Comparison of ENCODE assay signal across 8 mouse cellular contexts in the genomic region with DNA sequence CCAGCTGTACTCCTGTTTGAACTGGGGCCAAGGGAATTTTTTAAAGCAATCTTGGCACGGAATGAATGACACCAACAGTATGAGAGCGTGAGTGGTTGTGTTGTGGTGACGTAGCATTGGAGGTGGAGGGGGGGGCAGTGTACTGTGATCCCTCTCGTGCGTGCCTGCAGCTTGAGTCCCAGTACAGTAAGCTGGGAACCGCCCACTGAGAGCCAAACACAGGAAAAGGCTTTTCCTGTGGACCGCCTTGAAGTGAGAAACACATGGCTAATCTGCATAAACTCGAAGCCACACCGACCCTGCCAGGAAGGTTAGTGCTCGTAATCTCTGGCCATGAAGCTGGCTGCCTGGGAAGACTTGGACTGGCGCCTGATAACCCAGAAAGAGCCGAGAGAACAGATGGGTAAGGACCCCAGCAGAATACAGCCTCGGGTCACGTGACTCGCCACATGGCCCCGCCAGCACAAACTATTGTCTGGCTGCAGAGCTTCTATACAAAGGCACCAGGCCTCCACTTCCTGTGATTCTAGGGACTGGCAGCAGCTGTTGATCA. TPM values are rescaled to one million over a fixed set of nuclear protein-coding genes. Genes with fewer than 3 reads are reported as not detected.
DNase-seq lines count a peak whose midpoint lies in the region; ATAC-seq lines count a peak whose summit lies in the region.

No protein-coding gene starts in this region.

- H3K4me3 ChIP-seq in heart, embryonic 13.5 days: peak overlapping the region; percentile 33
- peak overlapping the region; percentile 19; the same call in 1 of the 2 replicates for H3K4me3 ChIP-seq in liver, embryonic 11.5 days (ENCODE audit: low read depth, low read length)
- H3K4me3 ChIP-seq in stomach, embryonic 15.5 days (replicated peaks): peak overlapping the region; percentile 12; the same call in 1 of the 2 replicates

- ATAC-seq in erythroid progenitor cell, adult 5-6 weeks (replicated peaks; ENCODE audit: low FRiP score, poor library complexity, severe bottlenecking): peak; percentile 44
- ATAC-seq in heart, embryonic 13.5 days (ENCODE audit: extremely low read depth, insufficient number of reproducible peaks, low FRiP score, low TSS enrichment): peak; percentile 86
- peak; percentile 89 for ATAC-seq in liver, embryonic 11.5 days (replicated peaks; ENCODE audit: low FRiP score)
- peak; percentile 88 for ATAC-seq in stomach, embryonic 15.5 days (ENCODE audit: insufficient read depth, low FRiP score, low read depth)

- H3K27ac ChIP-seq in heart, embryonic 13.5 days (replicated peaks): peak overlapping the region; percentile 88
- H3K27ac ChIP-seq in liver, embryonic 11.5 days (ENCODE audit: low read depth, low read length): peak overlapping the region; percentile 79
- peak overlapping the region; percentile 87 for H3K27ac ChIP-seq in stomach, embryonic 15.5 days

- no peaks in the 10 kb centered on the region for H3K9me3 ChIP-seq in heart, embryonic 13.5 days
- H3K9me3 ChIP-seq in liver, embryonic 11.5 days (ENCODE audit: control insufficient read depth, low read length): no peaks in the 10 kb centered on the region
- H3K9me3 ChIP-seq in stomach, embryonic 15.5 days: no peaks in the 10 kb centered on the region

- peak; percentile 80 for DNase-seq in CD4-positive, CD25-positive, alpha-beta regulatory T cell, adult 2 months (ENCODE audit: low read depth, low spot score)
- peak; percentile 82 for DNase-seq in brain, embryonic 18.5 days (ENCODE audit: low read depth, low spot score)
- DNase-seq in kidney, postnatal 10 days: peak; percentile 94
- DNase-seq in liver, embryonic 11.5 days (ENCODE audit: low spot score): peak; percentile 75
- peak; percentile 87 for DNase-seq in naive thymus-derived CD4-positive, alpha-beta T cell, adult 2 months (ENCODE audit: low read depth)

- H3K9ac ChIP-seq in heart, embryonic 13.5 days: peak overlapping the region; percentile 74
- peak overlapping the region; percentile 30 for H3K9ac ChIP-seq in liver, embryonic 11.5 days (ENCODE audit: low read depth, low read length)
- no peak overlapping the region for H3K9ac ChIP-seq in stomach, embryonic 15.5 days

- WGBS in heart, embryonic 13.5 days: under 1% methylated on average over 16 of the region's 16 CpGs
- 8% methylated on average over 16 of the region's 16 CpGs for WGBS in liver, embryonic 11.5 days
- under 1% methylated on average over 16 of the region's 16 CpGs for WGBS in stomach, embryonic 15.5 days

- H3K4me2 ChIP-seq in heart, embryonic 13.5 days: peak overlapping the region; percentile 69
- H3K4me2 ChIP-seq in liver, embryonic 11.5 days: peak overlapping the region; percentile 56
- H3K4me2 ChIP-seq in stomach, embryonic 15.5 days: peak overlapping the region; percentile 46

- peaks cover 9% of the 10 kb centered on the region; the same call in 1 of the 2 replicates for H3K36me3 ChIP-seq in heart, embryonic 13.5 days
- H3K36me3 ChIP-seq in liver, embryonic 11.5 days (ENCODE audit: control insufficient read depth, insufficient read depth, low read length): peaks cover 11% of the 10 kb centered on the region
- H3K36me3 ChIP-seq in stomach, embryonic 15.5 days: peaks cover 3% of the 10 kb centered on the region; the same call in 1 of the 2 replicates

- H3K27me3 ChIP-seq in heart, embryonic 13.5 days (replicated peaks): no peaks in the 10 kb centered on the region
- H3K27me3 ChIP-seq in liver, embryonic 11.5 days (replicated peaks; ENCODE audit: control insufficient read depth, insufficient read depth, low read length): no peaks in the 10 kb centered on the region
- H3K27me3 ChIP-seq in stomach, embryonic 15.5 days (replicated peaks): no peaks in the 10 kb centered on the region

- peaks cover 99% of the 10 kb centered on the region for H3K4me1 ChIP-seq in heart, embryonic 13.5 days
- H3K4me1 ChIP-seq in liver, embryonic 11.5 days (replicated peaks; ENCODE audit: control insufficient read depth, insufficient read depth, low read length): peaks cover 79% of the 10 kb centered on the region
- peaks cover 65% of the 10 kb centered on the region for H3K4me1 ChIP-seq in stomach, embryonic 15.5 days

RNA-seq across cellular contexts. Expression of a gene that starts 27.0 kb away (rescaled TPM):
- total RNA-seq in erythroid progenitor cell, adult 5-6 weeks (2015; ENCODE audit: low replicate concordance): 65.8 and 102 TPM in 2 replicates
- 42.9 and 69.1 TPM in 2 replicates for total RNA-seq in erythroid progenitor cell, adult 5-6 weeks (2017; ENCODE audit: low replicate concordance)
- polyA plus RNA-seq in heart, embryonic 13.5 days (2015; fragmentation: Nextera tagmentation; extraction: Ambion mirVana): 21.1 and 21.2 TPM in 2 replicates
- polyA plus RNA-seq in liver, embryonic 11.5 days (2014; fragmentation: Nextera tagmentation; extraction: Ambion mirVana): 26.6 and 32.4 TPM in 2 replicates
- 27.0 and 29.2 TPM in 2 replicates for polyA plus RNA-seq in stomach, embryonic 15.5 days (2015; fragmentation: Nextera tagmentation; extraction: Ambion mirVana)

RNA-seq across cellular contexts. Expression of a gene that starts 57.2 kb away (rescaled TPM):
- total RNA-seq in erythroid progenitor cell, adult 5-6 weeks (2015; ENCODE audit: low replicate concordance): 1.3 and 4.0 TPM in 2 replicates
- 2.7 and 3.2 TPM in 2 replicates for total RNA-seq in erythroid progenitor cell, adult 5-6 weeks (2017; ENCODE audit: low replicate concordance)
- 12.8 and 15.7 TPM in 2 replicates for polyA plus RNA-seq in heart, embryonic 13.5 days (2015; fragmentation: Nextera tagmentation; extraction: Ambion mirVana)
- 10.7 and 15.0 TPM in 2 replicates for polyA plus RNA-seq in liver, embryonic 11.5 days (2014; fragmentation: Nextera tagmentation; extraction: Ambion mirVana)
- polyA plus RNA-seq in stomach, embryonic 15.5 days (2015; fragmentation: Nextera tagmentation; extraction: Ambion mirVana): 14.7 and 18.7 TPM in 2 replicates

Comparison
In these comparisons a context has a peak if more than half of its experiments do, and no peak if none do; other contexts are left out.
1. Peak in every context shown above with its lines: DNase-seq, ATAC-seq, H3K4me3 ChIP-seq and H3K27ac ChIP-seq.